Mouse (Mus musculus): ENCODE data around the gene Vmn2r87. TPM values are rescaled to one million over a fixed set of nuclear protein-coding genes. Genes with fewer than 3 reads are reported as not detected.
"Not testable (repeated sequence)": the region's sequence is repeated elsewhere in the genome, so short reads cannot be mapped to it uniquely, and the experiment has no call there.

The Vmn2r87 gene
- total RNA-seq (2012; rRNA removed), result not detected in 2 replicates

DNA sequence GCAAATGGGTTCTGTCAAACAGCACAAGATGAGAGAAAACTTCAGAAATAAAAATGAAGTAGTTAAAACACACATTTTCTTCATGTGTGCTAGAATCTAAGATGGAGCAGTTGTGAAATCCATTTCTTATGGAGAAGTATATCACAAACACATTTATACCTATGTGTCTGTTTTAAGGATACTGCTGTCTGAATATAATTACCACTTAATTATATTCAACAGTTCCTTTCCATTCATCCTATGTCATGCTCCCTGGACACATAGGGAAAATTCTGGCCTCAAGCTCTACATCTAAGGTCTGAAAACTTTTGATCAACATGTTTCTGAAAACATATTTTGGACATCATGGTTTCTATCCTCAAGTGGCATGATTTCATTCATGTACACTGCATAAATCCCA, at the start of gene Vmn2r87:
Vmn2r87 (minus strand) TSS at position 101 of the 400 bp plus-strand sequence.
- H3K9ac ChIP-seq (ENCODE audit: insufficient read depth, low read depth, low read length, poor library complexity, severe bottlenecking), result no peak within 1 kb of the TSS
- H3K4me1 ChIP-seq (ENCODE audit: control insufficient read depth in 2 of 2, insufficient read depth in 2 of 2, low read length in 2 of 2, poor library complexity in 1 of 2), result no peaks in the 10 kb centered on the region
- no peaks in the 10 kb centered on the region for H3K9me3 ChIP-seq (ENCODE audit: control insufficient read depth, insufficient read depth, low read depth, low read length)
- H3K27ac ChIP-seq (ENCODE audit: insufficient read depth, low read depth, low read length, poor library complexity, severe bottlenecking), result no peak within 1 kb of the TSS
- H3K36me3 ChIP-seq (ENCODE audit: control insufficient read depth, insufficient read depth, low read length, poor library complexity, severe bottlenecking), result no peaks in the 10 kb centered on the region
- no peak for TF ChIP-seq ZNF384 (IDR thresholded peaks at IDR 0.05; ENCODE audit: low read depth, low read length)
- no peak for TF ChIP-seq MAFK (IDR thresholded peaks at IDR 0.05; ENCODE audit: insufficient read depth, low read depth, low read length)
- no peak for TF ChIP-seq HCFC1 (IDR thresholded peaks at IDR 0.05; ENCODE audit: borderline replicate concordance, insufficient read depth, low read length)
- no peak for TF ChIP-seq CHD2 (IDR thresholded peaks at IDR 0.05; ENCODE audit: low read depth, low read length)
- TF ChIP-seq ZC3H11A (IDR thresholded peaks at IDR 0.05; ENCODE audit: borderline replicate concordance, low read depth, low read length), result no peak
- no peak for DNase-seq (ENCODE audit: low read depth, low spot score)
- no peak within 1 kb of the TSS for H3K4me3 ChIP-seq (ENCODE audit: insufficient read depth in 1 of 2, low read depth in 1 of 2, low read length in 2 of 2, poor library complexity in 1 of 2, severe bottlenecking in 1 of 2)
- in situ Hi-C loops (cut with MboI; ENCODE audit: low sequenced_read_pairs in 2 of 2, unreplicated experiment in 2 of 2), result no loop called here

DNA sequence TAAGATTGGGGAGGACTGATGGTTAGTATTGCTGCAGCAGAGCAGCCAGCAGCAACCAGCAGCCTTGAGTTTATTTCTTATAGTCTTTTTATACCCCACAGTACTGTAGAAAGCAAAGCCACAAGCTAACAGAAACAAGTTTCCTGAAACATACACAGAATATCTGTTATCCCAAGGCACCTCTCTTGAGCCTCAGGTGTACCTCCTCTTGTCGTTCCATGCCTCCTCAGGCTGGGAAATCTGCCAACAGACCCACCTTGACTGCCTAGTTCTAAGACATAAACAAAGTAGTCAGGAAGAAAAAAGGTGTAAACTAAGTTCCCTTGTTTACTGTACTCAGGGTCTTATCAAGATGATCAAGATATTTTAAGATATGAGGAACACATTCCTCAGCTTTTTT, 47.1 kb upstream of the Vmn2r87 start:
- not testable (repeated sequence) for H3K9ac ChIP-seq (ENCODE audit: insufficient read depth, low read depth, low read length, poor library complexity, severe bottlenecking)

DNA sequence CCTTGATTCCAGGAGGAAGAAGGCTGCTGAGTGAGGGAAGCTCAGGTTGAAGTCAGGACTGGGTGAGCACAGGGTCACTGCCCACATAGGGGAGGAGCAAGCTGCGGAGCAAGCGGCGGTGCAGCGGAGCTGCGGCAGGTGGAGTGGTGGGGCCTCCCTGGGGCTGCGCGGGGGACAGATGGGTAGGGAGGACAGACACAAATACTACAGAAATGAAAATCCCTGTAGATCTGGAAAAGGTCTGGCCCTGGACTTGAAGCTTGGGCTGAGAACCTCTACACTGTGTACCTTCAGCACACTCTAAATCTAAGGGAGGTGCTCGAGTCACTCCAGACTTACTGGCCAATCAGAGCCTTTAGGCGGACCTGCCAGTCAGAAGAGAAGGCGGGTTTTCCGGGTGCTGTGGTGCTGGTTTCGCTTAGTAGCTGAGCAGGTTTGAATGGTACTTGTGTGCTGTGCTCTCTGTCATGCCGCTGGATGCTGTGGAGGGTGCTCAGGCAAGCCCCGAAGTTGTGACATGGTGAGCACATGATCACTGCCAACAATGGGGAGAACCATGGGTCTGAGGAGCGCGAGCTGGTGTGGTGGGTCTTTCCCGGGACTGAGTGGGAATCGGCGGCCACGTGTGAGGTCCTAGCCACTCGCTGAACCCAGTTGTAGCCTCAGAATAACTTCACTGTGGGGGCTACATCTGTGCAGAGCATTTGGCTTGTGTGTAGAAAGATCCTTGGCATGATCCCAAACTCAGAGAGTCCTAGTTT, 44.9 kb upstream of the Vmn2r87 start:
- in situ Hi-C loops (cut with MboI; ENCODE audit: low sequenced_read_pairs in 2 of 2, unreplicated experiment in 2 of 2); H3K4me1 ChIP-seq (ENCODE audit: control insufficient read depth in 2 of 2, insufficient read depth in 2 of 2, low read length in 2 of 2, poor library complexity in 1 of 2); H3K9me3 ChIP-seq (ENCODE audit: control insufficient read depth, insufficient read depth, low read depth, low read length); H3K36me3 ChIP-seq (ENCODE audit: control insufficient read depth, insufficient read depth, low read length, poor library complexity, severe bottlenecking): not testable (repeated sequence)
- H3K27ac ChIP-seq (ENCODE audit: insufficient read depth, low read depth, low read length, poor library complexity, severe bottlenecking), result peak overlapping the region; percentile 87
- peak; percentile 60 for DNase-seq (ENCODE audit: low read depth, low spot score)
- H3K4me3 ChIP-seq (ENCODE audit: insufficient read depth in 1 of 2, low read depth in 1 of 2, low read length in 2 of 2, poor library complexity in 1 of 2, severe bottlenecking in 1 of 2), result peak overlapping the region; percentile 76 to 89
- H3K9ac ChIP-seq (ENCODE audit: insufficient read depth, low read depth, low read length, poor library complexity, severe bottlenecking), result peak overlapping the region; percentile 93

More for the DNA sequence above, 47.1 kb upstream of the Vmn2r87 start:
- peaks cover 12% of the 10 kb centered on the region for H3K9me3 ChIP-seq (ENCODE audit: control insufficient read depth, insufficient read depth, low read depth, low read length)
- H3K4me3 ChIP-seq (ENCODE audit: insufficient read depth in 1 of 2, low read depth in 1 of 2, low read length in 2 of 2, poor library complexity in 1 of 2, severe bottlenecking in 1 of 2); in situ Hi-C loops (cut with MboI; ENCODE audit: low sequenced_read_pairs in 2 of 2, unreplicated experiment in 2 of 2); H3K27ac ChIP-seq (ENCODE audit: insufficient read depth, low read depth, low read length, poor library complexity, severe bottlenecking); DNase-seq (ENCODE audit: low read depth, low spot score); H3K36me3 ChIP-seq (ENCODE audit: control insufficient read depth, insufficient read depth, low read length, poor library complexity, severe bottlenecking); H3K4me1 ChIP-seq (ENCODE audit: control insufficient read depth in 2 of 2, insufficient read depth in 2 of 2, low read length in 2 of 2, poor library complexity in 1 of 2): not testable (repeated sequence)

DNA sequence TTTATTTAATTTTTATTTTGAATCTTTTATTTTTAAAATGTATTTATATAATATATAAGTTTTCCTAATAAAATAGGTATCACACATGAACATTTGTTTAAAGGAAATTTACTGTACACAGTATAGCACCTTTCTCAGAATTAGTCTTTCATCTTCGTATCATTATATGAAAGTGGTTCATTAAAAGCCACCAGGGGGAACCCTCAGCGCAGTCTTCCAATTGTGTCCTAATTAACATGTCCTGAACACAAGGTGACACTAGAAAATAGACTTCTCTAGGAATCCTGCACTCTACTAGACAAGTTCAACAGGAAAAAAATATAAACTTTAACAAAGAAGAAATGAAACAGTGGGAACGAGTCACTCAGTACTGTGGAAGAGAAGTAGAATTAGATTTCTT, 38.9 kb upstream of the Vmn2r87 start:
- Histone ChIP-seq H3K36me3 (ENCODE audit: control insufficient read depth, insufficient read depth, low read length, poor library complexity, severe bottlenecking) (no peaks in the 10 kb centered on the region), H3K4me1 (ENCODE audit: control insufficient read depth in 2 of 2, insufficient read depth in 2 of 2, low read length in 2 of 2, poor library complexity in 1 of 2) (no peaks in the 10 kb centered on the region), H3K4me3 (ENCODE audit: insufficient read depth in 1 of 2, low read depth in 1 of 2, low read length in 2 of 2, poor library complexity in 1 of 2, severe bottlenecking in 1 of 2) (no peak overlapping the region), H3K9me3 (ENCODE audit: control insufficient read depth, insufficient read depth, low read depth, low read length) (no peaks in the 10 kb centered on the region), H3K9ac (ENCODE audit: insufficient read depth, low read depth, low read length, poor library complexity, severe bottlenecking) (no peak overlapping the region), H3K27ac (ENCODE audit: insufficient read depth, low read depth, low read length, poor library complexity, severe bottlenecking) (no peak overlapping the region)
- in situ Hi-C loops (cut with MboI; ENCODE audit: low sequenced_read_pairs in 2 of 2, unreplicated experiment in 2 of 2), result no loop called here
- DNase-seq (ENCODE audit: low read depth, low spot score), result no peak
- no peak for TF ChIP-seq ZNF384 (IDR thresholded peaks at IDR 0.05; ENCODE audit: low read depth, low read length)
- TF ChIP-seq CHD2 (IDR thresholded peaks at IDR 0.05; ENCODE audit: low read depth, low read length), result no peak
- no peak for TF ChIP-seq HCFC1 (IDR thresholded peaks at IDR 0.05; ENCODE audit: borderline replicate concordance, insufficient read depth, low read length)
- TF ChIP-seq ZC3H11A (IDR thresholded peaks at IDR 0.05; ENCODE audit: borderline replicate concordance, low read depth, low read length), result no peak
- TF ChIP-seq MAFK (IDR thresholded peaks at IDR 0.05; ENCODE audit: insufficient read depth, low read depth, low read length), result no peak

DNA sequence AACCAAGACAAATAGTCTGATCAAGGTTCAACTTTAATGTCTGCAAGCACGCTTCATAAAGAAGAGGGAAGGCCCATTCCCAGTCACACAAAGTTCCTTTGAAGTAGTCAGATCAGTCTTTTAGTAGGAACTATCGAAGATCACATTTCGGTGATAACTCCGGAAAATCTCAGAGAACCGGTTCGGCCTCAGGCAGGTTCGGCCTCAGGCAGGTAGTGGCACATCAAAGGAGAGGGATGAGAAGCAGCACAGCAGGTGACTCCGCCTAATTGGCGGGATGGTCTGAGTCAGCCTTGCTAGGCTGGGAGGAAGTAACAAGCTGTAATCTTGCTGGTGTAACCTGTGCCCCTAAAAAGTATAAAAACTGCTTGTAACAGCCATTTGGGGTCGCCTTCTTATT, 30.7 kb upstream of the Vmn2r87 start:
- no peaks in the 10 kb centered on the region for H3K4me1 ChIP-seq (ENCODE audit: control insufficient read depth in 2 of 2, insufficient read depth in 2 of 2, low read length in 2 of 2, poor library complexity in 1 of 2)
- in situ Hi-C loops (cut with MboI; ENCODE audit: low sequenced_read_pairs in 2 of 2, unreplicated experiment in 2 of 2), result no loop called here
- no peak overlapping the region for H3K27ac ChIP-seq (ENCODE audit: insufficient read depth, low read depth, low read length, poor library complexity, severe bottlenecking)
- no peak for TF ChIP-seq MAFK (IDR thresholded peaks at IDR 0.05; ENCODE audit: insufficient read depth, low read depth, low read length)
- peak; percentile 40 for DNase-seq (ENCODE audit: low read depth, low spot score)
- H3K9ac ChIP-seq (ENCODE audit: insufficient read depth, low read depth, low read length, poor library complexity, severe bottlenecking), result no peak overlapping the region
- no peaks in the 10 kb centered on the region for H3K36me3 ChIP-seq (ENCODE audit: control insufficient read depth, insufficient read depth, low read length, poor library complexity, severe bottlenecking)
- no peak overlapping the region for H3K4me3 ChIP-seq (ENCODE audit: insufficient read depth in 1 of 2, low read depth in 1 of 2, low read length in 2 of 2, poor library complexity in 1 of 2, severe bottlenecking in 1 of 2)
- H3K9me3 ChIP-seq (ENCODE audit: control insufficient read depth, insufficient read depth, low read depth, low read length), result no peaks in the 10 kb centered on the region

All from ES-E14 (cell line).